Mouse (Mus musculus): ENCODE results near the gene Npr3.

The Npr3 gene

GRCm38 (mm10) chr15:11906571-11907531, at the start of gene Npr3:
Gene Npr3 (minus strand): TSS chr15:11907287.
- no peak for DNase-seq (ENCODE audit: low spot score)

GRCm38 (mm10) chr15:11956129-11956528, 49.0 kb upstream of the Npr3 start:
- no peak for DNase-seq (ENCODE audit: low spot score)

GRCm38 (mm10) chr15:11954190-11954589, 47.1 kb upstream of the Npr3 start:
- no peak for DNase-seq (ENCODE audit: low spot score)

DNA sequence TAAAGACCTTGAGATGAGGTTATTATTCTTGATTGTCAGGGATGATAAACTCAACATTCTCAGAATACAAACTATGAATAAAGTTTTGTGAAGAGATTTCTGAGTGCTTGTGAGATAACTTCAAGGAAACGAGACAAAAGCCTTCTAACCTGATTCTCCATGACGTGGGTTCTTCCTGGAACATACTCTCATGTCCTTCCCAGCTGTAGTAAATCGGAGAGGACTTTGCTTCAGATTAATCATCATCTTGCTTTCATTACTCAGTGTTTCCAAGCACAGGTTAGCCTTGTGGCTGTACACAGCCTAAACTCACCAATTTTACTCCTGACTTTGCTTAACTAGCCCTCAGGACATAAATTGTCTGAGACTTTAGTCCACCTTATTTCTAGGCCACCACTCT, 45.1 kb upstream of the Npr3 start:
- DNase-seq (ENCODE audit: low spot score): no peak

DNA sequence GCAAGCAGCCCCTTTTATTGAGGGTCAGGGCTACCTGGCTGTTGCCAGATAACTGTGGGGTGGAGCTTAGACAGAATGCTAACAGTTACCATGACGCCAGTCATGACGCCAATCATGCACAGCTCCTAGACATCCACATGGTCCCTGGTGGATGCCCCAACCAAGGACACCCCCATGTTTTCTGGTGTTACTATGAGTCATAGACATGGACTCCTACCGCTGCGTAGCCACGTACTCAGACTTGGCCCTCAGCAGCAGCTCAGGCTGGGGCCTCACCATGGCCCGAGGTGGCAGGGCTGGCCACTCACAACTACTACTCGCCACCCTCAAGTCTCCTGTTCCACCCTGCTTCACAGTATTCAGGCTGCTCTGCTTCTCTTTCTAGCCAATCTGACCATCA, 44.1 kb upstream of the Npr3 start:
- DNase-seq (ENCODE audit: low spot score): no peak

DNA sequence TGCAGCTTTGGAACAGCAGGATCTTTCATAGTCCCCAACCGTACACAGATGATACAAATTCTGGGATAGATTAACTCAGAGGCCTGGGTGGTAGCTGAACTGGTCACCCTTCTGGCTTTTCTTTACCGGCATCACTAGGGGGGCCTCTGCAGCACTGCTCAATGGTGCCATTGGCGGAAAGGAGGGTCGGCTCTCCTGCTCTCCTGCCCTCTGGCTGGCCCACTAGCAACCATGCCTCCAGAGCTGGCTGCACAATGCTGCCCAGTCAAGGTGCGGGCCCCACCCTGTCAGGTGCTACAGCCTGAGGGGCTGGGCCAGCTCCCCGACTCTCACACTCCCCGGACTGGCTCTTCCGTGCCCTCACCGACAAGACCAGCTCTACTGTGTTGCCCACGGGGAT, 43.1 kb upstream of the Npr3 start:
- no peak for DNase-seq (ENCODE audit: low spot score)

DNA sequence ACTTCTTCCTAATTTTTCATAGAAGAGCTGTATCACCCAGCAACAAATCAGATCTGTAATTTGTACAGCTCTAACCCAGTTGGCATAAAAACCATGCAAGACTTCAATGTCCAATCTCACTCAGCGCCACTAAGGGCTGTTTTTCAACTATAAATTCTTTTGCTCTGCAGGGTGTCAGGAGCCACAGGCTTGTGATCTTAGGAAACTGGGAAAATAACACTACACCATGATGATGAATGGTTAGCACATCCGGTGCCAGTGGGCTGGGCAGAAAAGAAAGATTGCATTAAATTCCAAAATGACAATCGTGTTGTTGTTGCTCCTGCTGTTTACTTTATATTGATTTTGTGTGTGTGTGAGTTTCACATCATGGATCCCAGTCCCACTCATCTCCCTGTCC, 42.4 kb upstream of the Npr3 start:
- no peak for DNase-seq (ENCODE audit: low spot score)

DNA sequence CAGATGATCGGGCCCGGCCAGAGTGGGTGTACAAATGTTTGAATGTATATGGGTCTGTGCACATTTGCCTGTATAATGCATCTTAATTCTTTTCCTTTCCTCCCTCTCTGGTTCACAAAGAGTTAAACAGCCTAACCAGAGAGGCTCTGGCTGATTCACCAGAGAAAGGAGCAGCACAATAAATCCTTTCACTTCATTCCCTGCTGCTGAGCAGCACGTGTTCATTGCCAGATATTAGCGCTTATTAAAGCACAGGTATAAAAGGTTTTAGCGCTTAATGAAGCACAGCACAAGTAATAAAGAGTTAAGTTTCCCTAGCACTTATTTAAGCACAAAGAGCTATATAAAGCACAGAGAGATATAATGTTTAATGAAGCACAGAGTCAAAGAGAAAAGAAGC, 33.8 kb upstream of the Npr3 start:
- DNase-seq (ENCODE audit: low spot score): no peak

GRCm38 (mm10) chr15:11927742-11928141, 20.7 kb upstream of the Npr3 start:
- no peak for DNase-seq (ENCODE audit: low spot score)

GRCm38 (mm10) chr15:11914101-11914500, 7.0 kb upstream of the Npr3 start:
- no peak for DNase-seq (ENCODE audit: low spot score)

GRCm38 (mm10) chr15:11909875-11910274, 2.8 kb upstream of the Npr3 start:
- DNase-seq (ENCODE audit: low spot score): no peak

DNA sequence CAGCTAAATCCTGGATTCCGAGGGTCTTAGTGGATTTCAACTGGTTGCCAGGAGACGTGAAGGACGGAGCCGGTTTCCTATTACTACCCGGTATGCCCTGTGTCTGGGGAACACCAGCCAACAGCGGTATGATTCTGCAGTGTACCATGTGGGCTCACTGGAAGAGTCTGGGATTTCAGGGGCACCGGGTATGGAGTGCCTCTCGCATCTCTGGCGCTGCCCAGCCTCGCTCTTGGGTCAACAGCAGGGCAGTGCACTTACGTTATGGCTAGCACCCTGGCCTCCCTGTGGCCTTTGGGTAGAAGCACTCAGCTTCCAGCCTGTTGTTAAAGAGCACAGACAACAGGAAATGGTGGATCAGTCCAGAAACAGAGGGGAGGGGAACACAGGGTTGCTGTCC, 1.1 kb upstream of the Npr3 start:
- DNase-seq (ENCODE audit: low spot score): no peak

DNA sequence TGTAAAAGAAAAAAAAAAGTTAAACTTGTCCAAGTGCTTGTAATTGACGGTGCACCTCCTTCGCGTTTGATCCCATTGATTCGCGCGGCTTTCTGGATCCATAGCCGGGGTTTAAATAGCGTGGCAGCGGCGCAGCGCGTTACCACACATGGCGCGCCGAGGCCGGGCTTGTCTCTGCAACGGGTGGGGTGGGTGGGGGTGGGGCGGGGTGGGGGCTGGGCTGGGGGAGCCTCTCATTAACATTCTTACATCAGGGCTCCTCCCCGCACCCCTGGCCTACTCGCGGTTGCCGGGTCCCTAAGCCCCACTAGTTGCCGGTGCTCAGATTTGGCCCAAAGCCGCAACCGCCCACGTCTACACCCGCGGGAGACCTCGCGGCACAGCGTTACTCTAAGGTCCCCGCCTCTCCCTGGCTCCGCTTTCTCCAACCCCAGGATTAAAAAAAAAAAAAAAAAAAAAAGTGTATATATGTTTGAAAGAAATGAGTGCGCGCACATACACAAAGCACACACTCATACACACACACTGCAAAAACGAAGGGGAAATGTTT, 991 bp downstream of the Npr3 start:
- DNase-seq (ENCODE audit: low spot score): no peak

GRCm38 (mm10) chr15:11904848-11905672, 2.0 kb downstream of the Npr3 start:
- DNase-seq (ENCODE audit: low spot score): no peak

- DNase-seq (ENCODE audit: low spot score): no peak
These were observed 2.8 kb downstream of the Npr3 start for GRCm38 (mm10) chr15:11904043-11904847.

DNA sequence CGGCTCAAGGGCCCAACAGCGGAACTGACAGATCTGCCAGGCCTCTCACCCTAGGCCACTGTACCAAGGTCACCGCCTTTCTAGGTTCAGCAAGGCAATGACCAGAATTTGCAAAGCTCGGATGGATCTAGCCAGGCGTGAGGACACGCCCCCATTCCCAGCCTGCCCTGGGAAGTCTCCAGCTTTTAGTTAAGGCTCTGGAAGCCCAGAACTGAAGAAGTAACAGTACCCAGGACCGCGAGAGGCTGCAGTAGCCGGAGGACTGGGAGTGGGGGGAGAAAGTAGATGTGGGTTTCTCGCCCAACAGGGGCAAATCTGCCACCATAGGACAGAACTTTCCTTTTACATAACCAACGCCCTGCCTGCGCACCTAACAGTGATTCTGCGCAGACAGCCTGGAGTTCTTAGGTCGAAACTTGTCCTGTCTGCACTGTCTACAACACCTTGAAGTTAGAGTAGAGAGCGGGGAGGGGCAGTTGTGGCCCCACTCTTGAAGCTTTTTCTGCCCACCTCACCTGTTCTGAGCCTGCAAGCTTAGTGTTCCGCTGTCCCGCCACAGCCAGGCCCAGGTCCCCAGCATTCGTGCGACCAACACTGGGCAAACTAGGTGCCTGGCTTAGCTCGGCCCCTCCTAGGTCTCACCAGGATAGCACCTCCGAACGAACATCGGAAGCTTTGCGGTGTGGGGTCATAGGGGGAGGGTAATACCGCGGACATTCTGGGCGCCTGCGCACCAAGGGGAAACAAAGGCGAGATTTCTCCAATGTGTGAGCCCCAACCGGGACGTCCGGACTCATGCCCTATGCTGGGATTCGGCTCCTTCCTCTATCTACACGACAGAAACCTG, 3.7 kb downstream of the Npr3 start:
- no peak for DNase-seq (ENCODE audit: low spot score)

DNA sequence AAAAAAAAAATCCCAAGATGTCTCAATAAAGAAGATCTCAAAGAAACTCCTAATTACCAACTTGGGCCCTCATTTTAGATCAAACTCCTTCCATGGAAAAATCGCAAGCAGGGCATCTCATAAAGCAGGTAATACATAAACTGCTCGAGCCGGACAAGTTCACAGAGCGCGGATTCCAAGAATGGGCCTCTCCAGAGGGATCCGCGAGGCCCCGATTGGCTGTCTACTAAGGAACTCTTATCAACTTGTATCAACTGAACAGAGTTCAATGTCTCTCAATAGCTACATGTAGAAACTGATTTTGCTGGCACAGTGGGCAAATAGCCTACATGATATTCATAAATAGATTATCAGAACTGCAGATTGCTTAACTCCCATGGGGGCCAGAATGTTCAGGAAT, 9.5 kb downstream of the Npr3 start:
- no peak for DNase-seq (ENCODE audit: low spot score)

DNA sequence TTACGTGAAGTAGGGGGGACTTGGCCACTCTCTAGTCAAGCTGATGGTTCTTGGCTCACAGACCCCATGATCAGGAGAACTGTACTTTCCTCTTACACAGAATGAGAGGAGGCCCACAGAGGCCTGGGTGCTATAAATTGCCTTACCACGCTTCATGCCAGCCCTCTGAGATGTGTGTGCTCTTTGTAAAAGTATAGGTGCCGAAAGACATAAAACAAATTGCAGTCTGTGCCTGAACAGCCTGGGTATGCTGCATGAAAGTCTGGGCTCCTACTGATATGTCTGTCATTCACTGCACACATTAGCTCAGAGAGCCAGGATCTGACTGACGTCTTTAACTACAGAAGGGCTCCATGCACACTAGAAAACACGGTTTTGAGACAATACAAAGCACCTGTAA, 9.9 kb downstream of the Npr3 start:
- no peak for DNase-seq (ENCODE audit: low spot score)

GRCm38 (mm10) chr15:11893969-11894368, 13.1 kb downstream of the Npr3 start:
- DNase-seq (ENCODE audit: low spot score): no peak

- no peak for DNase-seq (ENCODE audit: low spot score)
These were observed 15.7 kb downstream of the Npr3 start for GRCm38 (mm10) chr15:11891395-11891794.
